Mouse (Mus musculus) lung, adult 2 months (tissue): ENCODE results near the gene Fv1. TPM values are rescaled to one million over a fixed set of nuclear protein-coding genes. Genes with fewer than 3 reads are reported as not detected.

Experiments used
- DNase-seq: peaks from one replicate; pipeline ENCODE4 v3.0.0; 2022
- H3K4me1 ChIP-seq: fragments of 200-500 bp; 2 replicates; pipeline ENCODE4 v1.6.1; 2011; ENCODE audit warnings: low read length; ENCODE audit not compliant: control insufficient read depth, insufficient read depth
- H3K4me3 ChIP-seq: fragments of 200-500 bp; replicated peaks from 2 replicates; pipeline ENCODE3; 2011; ENCODE audit warnings: low read depth, mild to moderate bottlenecking, control low read depth, low read length; ENCODE audit errors: extremely low read depth
- CTCF ChIP-seq: fragments of 200-500 bp; IDR thresholded peaks from 2 replicates; pipeline ENCODE4 v1.5.1; 2011; ENCODE audit warnings: mild to moderate bottlenecking, low read length, control low read depth; ENCODE audit not compliant: insufficient read depth
- POLR2A ChIP-seq: fragments of 200-500 bp; IDR thresholded peaks from 2 replicates; pipeline ENCODE4 v1.6.1; 2011; ENCODE audit warnings: low read depth, mild to moderate bottlenecking, control low read depth, low read length, borderline replicate concordance; ENCODE audit errors: extremely low read depth
- WGBS: fragments of 180-500 bp; shearing (Covaris S2); methylation state at CpG from one replicate; pipeline ENCODE4 v1.1.7; 2018; 5-methylcytosine and 5-hydroxymethylcytosine counted together
- polyA plus RNA-seq: library from polyadenylated mRNA; depleted of rRNA; stranded (reverse); fragments of >200 nt; gene quantifications from 2 replicates; pipeline ENCODE4 v1.2.3, GENCODE M21; 2012; rRNA removed

Gene Fv1
- polyA plus RNA-seq, 1 experiment, result 1.9 TPM

DNA sequence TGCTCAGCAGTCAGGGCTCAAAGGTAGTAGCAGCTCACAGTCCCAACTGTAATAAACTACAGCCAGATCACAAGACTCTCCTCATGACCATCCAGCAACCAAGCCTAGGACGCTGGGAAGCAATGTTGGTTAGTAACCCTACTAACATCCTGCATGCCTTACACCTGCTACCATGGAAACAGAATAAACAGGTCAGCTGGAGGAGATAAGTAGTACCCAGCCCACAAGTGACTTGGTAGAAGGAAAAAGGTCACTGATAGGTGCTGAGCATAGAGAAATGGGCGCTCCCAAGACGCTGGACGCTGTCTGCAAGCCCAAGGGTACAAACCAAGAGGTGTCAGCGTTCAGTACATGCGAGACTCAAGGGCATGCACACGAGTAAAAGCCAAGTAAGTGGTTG lies 31.7 kb downstream of the Fv1 start:
- TF ChIP-seq POLR2A (no peak), CTCF (no peak)
- DNase-seq, result no peak
- Histone ChIP-seq H3K4me1 (peaks cover 11% of the 10 kb centered on the region), H3K4me3 (no peak overlapping the region)
- WGBS, result 70% methylated on average over 7 of the region's 7 CpGs

DNA sequence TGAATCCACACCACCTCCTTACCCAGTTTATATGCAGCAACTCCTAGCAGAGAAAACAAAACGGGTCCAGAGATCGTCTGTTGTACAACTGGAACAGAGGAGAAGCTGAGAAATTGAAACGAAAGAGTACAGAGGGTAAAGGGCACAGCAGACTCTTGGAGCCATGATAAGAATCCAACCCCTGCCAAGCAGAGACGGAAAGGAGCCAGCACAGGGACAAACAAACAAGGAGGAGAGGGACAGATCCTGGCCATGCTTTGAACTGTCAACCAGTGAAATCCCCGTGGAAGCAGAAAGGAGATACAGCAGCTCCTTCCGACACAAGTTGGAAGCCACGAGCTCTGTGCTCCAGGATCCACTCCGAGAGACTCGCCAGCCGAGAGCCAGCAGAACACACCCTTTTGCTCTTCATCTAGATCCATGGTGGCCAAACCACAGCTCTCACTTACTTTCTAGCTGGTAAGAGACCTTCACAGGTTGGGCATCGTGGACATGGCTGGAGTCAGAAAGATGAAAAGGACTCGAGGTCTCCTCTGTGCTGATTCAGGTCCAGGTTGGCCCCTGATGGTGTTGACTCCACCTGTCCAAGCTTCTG lies 34.2 kb downstream of the Fv1 start:
- 88% methylated on average over 12 of the region's 12 CpGs for WGBS
- no peak for DNase-seq
- TF ChIP-seq CTCF (no peak), POLR2A (no peak)
- no peak overlapping the region for H3K4me3 ChIP-seq
- peaks cover 11% of the 10 kb centered on the region for H3K4me1 ChIP-seq

DNA sequence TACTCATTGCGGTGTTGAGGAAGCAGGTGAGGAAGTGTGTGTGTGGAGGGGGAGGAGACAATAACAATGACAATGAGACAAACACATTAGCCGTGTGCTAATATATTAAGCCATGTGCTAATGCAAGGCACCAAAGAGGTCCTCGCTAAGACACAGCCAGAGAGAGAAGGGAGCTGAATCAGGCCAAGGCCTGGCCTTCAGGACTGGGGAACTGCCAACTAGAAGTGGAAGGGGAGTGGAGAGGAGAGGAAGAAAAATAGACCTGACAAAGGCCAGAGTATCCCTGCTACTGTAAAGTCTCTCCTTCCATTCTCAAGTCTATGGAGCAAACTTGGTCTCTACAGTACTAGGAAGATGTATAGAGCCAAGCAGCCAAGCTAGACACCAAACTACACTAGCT lies 34.8 kb downstream of the Fv1 start:
- H3K4me3 ChIP-seq, result peak overlapping the region; percentile 63
- no peak for TF ChIP-seq POLR2A
- no peak for TF ChIP-seq CTCF
- H3K4me1 ChIP-seq, result peaks cover 11% of the 10 kb centered on the region
- DNase-seq, result no peak
- WGBS, result 48% methylated on average over 3 of the region's 3 CpGs

DNA sequence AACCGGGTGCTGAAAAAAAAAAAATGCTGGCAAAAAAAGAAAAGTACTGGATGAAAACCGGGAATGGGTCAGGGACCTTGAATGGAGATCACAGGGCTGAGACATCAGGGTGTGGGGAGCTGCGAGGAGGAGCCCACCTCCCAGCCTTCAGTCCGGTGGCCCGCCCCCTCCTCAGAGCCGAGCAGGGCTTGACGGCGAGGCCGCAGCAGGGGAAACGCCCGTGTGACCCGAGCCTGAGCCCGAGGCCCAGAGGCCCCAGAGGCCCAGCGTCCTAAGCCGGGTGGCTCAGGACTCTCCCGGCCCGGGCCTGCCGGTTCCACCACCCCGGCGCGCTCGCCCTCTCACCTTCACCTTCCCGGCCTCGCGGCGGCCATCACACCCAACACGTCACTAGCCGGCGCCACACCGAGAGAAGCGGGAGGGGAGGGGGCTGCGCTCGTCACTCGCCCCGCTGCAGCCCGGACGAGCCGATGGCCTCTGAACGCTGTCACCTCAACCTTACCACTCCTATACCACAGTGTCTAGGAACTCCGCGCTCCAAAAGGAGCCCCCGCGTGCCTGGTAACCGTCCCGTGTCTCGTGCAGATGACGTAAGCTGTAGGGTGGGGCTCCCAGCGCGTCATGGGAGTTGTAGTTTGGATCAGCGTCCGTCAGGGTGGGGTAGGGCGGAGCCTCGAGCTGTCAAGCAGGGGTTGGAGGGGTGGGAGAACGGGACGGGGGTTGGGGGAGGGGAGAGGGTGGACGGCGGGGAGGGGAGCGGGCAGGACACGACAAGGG lies 35.7 kb downstream of the Fv1 start, which contains the start of gene Mfn2:
Gene Mfn2 (minus strand): TSS at position 392 of the 777 bp plus-strand sequence.
- TF ChIP-seq CTCF (no peak), POLR2A (0 out of 2 replicates have a peak, but pooled peaks have one; percentile 26)
- H3K4me1 ChIP-seq, result peaks cover 11% of the 10 kb centered on the region
- peak within 1 kb of the TSS; percentile 98 for H3K4me3 ChIP-seq
- peak; percentile 92 for DNase-seq
- WGBS, result under 1% methylated on average over 59 of the region's 59 CpGs

DNA sequence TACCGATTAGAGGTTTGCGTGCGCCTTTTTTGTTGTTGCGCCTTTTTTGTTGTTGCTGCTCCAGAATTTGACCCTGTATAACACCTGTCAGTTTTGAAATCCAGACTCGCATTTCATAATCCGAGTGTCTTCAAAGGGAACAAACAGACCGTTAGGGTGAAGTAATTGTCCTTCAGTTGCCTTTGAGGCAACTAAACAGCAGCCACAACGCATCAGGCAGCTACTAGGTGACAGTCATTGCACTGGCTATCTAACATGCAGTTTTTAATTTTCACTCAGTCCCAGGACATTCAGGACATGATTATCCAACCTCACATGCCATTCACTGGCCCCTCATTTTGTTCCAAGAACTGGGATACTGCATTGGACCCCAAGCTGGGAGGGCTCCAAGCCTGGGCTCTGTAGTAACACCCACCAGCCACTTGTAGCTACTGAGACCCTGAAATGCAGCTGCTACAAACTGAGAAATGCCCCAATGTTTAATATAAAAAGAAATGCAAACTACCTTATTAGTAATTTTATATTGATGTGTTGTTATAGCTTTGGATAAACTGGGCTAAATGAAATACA lies 36.4 kb downstream of the Fv1 start:
- TF ChIP-seq POLR2A (no peak; the same call in 1 of the 2 replicates), CTCF (no peak)
- 1% methylated on average over 8 of the region's 8 CpGs for WGBS
- Histone ChIP-seq H3K4me1 (peaks cover 11% of the 10 kb centered on the region), H3K4me3 (peak overlapping the region; percentile 98)
- no peak for DNase-seq

DNA sequence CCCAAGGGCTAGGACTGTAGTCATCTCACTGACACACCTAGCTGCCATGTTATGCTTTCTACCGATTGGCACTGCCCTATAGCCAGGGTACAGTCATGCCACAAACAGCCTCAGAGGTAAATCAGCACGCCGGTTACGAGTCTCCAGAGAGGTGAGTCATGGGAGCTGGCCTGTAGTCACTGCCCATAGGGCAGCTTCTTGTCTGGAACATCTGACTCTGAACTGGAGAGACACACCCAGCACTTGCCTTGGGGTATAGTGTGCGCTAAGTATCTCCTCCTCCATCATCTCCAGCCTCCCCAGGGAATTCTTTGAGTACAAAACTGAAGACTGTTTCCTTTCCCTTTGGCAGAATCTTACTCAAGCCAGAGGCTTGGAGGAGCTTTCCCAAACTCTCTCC lies 37.5 kb downstream of the Fv1 start:
- Histone ChIP-seq H3K4me3 (no peak overlapping the region), H3K4me1 (peaks cover 11% of the 10 kb centered on the region)
- 71% methylated on average over 5 of the region's 5 CpGs for WGBS
- no peak for DNase-seq
- no peak for TF ChIP-seq CTCF
- no peak for TF ChIP-seq POLR2A

DNA sequence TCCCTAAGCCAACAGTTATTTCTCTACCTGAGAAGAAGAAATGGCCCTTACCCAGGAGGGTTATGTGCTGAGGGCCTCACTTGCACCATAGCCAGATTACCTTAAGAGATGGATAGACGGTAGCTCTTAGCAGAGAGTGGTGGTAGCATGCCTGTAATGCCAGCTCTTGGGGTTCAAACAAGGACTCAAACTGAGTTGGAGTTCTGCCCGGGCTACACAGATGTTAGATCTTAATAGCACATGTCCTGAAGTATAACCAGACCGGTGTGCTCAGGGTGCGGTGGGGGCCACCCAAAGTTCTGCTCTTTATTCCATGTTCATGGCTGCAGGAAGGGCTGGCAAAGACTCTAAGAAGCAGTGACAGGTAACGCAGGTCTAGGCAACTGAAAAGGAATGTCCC lies 40.7 kb downstream of the Fv1 start:
- Histone ChIP-seq H3K4me3 (no peak overlapping the region), H3K4me1 (peaks cover 4% of the 10 kb centered on the region; the same call in 1 of the 2 replicates)
- TF ChIP-seq CTCF (no peak), POLR2A (no peak)
- WGBS, result 78% methylated on average over 5 of the region's 5 CpGs
- no peak for DNase-seq

DNA sequence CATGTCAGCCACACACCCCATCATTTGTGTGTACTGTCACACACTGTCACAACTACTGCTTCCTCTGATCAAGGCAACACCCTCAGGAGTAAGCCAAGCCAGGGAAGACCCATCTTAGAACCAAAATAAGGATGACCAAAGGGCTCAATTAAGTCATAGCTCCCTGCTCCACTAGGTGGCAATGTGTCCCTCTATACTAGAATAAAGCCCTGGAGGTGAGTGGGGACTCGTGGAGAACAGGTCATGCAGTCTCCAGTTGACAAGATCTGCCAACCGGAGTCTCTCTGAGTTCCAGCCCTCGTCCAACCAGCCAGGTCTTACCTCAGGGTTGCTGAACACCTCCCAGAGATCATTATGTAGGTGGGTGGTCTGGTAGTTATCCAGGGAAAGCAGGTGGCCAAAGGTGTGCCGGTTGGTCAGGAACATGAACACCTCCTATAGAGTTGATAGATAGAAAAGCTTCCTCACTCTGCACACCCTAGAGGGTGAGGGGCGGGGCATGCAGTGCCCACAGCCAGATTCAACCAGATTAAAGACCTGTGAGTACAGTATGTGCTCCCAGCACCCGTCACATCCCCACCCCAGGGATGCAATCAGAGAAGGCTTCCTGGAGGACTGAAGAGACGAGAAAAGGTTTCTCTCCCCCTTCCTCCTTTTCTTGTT lies 49.8 kb downstream of the Fv1 start:
- Histone ChIP-seq H3K4me1 (no peaks in the 10 kb centered on the region), H3K4me3 (no peak overlapping the region)
- TF ChIP-seq POLR2A (no peak), CTCF (peak; percentile 21; the same call in 1 of the 2 replicates)
- DNase-seq, result peak; percentile 25
- 59% methylated on average over 7 of the region's 7 CpGs for WGBS

Other genes with a start within 250 kb of the Fv1 start
- gene Zfp979, start 226.5 kb upstream of the Fv1 start, polyA plus RNA-seq, result 0.16 and 0.33 TPM in 2 replicates
- not detected in 2 replicates for gene Zfp534, start 166.4 kb upstream of the Fv1 start, polyA plus RNA-seq
- gene Zfp984, start 59.2 kb upstream of the Fv1 start, polyA plus RNA-seq, result 0.37 and 1.5 TPM in 2 replicates
- 0.67 and 1.1 TPM in 2 replicates for gene Zfp933, start 20.6 kb upstream of the Fv1 start, polyA plus RNA-seq
- gene Miip, start 163 bp upstream of the Fv1 start, polyA plus RNA-seq, result 45.1 and 70.3 TPM in 2 replicates
- 36.5 and 52.2 TPM in 2 replicates for gene Mfn2, start 35.7 kb downstream of the Fv1 start, polyA plus RNA-seq
- 45.0 and 62.2 TPM in 2 replicates for gene Plod1, start 67.8 kb downstream of the Fv1 start, polyA plus RNA-seq
- 84.1 and 97.5 TPM in 2 replicates for gene 2510039O18Rik, start 71.9 kb downstream of the Fv1 start, polyA plus RNA-seq
- not detected in 2 replicates for gene Nppb, start 116.8 kb downstream of the Fv1 start, polyA plus RNA-seq
- gene Nppa, start 131.7 kb downstream of the Fv1 start, polyA plus RNA-seq, result 31.3 and 55.1 TPM in 2 replicates
- gene Clcn6, start 169.8 kb downstream of the Fv1 start, polyA plus RNA-seq, result 14.1 and 14.9 TPM in 2 replicates
- 34.8 and 38.9 TPM in 2 replicates for gene Mthfr, start 170.1 kb downstream of the Fv1 start, polyA plus RNA-seq
- 50.1 and 56.8 TPM in 2 replicates for gene Agtrap, start 219.1 kb downstream of the Fv1 start, polyA plus RNA-seq